Mouse (Mus musculus): ENCODE results near the gene Plekhb2.

Gene Plekhb2

DNA sequence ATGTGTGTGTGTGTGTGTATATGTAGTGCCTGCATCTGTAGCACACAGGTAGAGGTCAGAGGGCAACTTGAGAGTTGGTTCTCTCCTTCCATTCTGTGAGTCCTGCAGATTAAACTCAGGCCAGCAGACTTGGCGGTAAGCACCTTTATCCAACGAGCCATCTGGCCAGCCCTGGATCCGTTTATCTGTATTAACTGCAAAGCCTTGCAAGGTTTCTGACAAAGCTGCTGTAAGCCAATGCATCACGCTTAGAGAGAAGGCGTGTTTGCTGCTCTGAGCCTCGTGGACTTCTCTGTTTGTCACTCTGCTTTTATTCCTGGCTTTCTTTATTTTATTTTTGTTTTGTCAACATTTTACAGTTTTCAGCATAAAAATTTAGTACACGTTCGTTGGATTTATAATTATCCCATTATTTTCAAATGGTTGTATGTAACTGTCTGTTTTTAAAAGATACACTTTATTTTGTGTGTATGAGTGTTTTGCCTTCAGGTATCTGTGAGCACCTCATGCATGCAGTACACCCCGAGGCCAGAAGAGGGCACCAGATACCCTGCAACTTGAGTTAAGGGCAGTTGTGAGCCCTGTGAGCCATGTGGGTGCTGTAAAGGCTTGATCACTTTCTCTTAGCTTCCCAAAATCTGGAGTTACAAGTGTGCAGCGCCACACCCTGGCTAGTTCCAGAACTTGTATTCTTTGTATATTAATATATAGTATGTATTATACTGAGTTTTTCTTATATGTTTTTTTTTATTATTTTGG, 17.2 kb downstream of the Plekhb2 start:
- peak; percentile 82 for DNase-seq (ENCODE audit: low spot score)

GRCm38 (mm10) chr1:34867574-34867955, 17.8 kb downstream of the Plekhb2 start:
- no peak for DNase-seq (ENCODE audit: low spot score)

- no peak for DNase-seq (ENCODE audit: low spot score)
These were observed 18.6 kb downstream of the Plekhb2 start for GRCm38 (mm10) chr1:34868391-34868790.

- no peak for DNase-seq (ENCODE audit: low spot score)
These were observed 19.5 kb downstream of the Plekhb2 start for GRCm38 (mm10) chr1:34869231-34869630.

DNA sequence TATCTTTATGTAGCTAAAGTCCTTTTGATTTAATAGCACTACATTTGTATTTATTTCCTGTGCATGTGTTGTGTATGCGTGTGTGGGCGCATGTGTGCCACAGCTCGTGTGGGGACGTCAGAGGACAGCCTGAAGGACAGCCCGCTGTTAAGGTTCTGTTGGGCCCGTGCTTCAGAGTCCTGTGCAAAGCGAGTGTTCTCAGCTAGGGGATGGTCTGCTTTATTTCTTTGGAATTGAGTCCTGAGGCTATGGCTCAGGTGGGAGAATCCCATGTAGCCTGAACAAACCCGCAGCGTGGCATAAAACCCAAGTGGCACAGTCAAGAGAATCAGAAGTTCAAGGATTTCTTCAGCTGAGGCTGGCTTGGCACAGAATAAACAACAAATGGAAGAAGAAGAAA, 21.4 kb downstream of the Plekhb2 start:
- no peak for DNase-seq (ENCODE audit: low spot score)

DNA sequence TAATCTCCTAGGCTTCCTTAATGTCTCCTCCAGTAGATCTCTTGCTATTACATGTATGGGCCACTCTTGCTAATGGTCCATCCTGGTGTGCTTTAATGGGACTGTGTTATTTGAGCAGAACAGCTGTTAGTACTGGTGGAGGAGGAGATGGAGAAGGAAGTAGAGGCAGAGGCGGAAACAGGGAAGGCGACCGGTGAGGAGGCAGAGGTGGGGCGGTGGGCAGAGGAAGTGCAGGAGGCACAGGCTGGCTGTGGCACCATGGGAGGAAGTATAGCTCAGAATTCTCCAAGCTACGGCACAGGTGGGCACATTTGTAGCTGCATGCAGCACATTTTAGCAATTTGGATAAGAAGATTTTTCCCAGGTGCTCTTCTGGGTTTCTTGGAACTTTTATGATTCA, 23.8 kb downstream of the Plekhb2 start:
- DNase-seq (ENCODE audit: low spot score) = no peak

DNA sequence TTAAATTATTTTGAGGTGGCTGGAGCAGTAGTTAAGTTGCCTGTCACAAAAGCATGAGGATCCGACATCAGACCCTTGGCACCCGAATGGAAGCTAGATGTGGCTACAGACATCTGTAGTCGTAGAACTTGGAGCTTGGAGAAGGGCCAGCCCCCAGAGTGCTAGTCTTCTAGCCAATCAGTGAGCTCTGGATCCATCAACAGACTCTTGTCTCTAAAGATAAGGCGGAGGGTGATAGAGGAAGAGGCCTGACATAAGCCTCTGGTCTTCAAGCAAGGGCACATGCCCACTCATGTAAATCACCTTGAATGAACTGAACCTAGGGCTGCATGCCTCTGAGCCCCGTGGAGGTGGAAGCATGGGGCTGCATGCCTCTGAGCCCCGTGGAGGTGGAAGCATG, 29.8 kb downstream of the Plekhb2 start:
- no peak for DNase-seq (ENCODE audit: low spot score)

DNA sequence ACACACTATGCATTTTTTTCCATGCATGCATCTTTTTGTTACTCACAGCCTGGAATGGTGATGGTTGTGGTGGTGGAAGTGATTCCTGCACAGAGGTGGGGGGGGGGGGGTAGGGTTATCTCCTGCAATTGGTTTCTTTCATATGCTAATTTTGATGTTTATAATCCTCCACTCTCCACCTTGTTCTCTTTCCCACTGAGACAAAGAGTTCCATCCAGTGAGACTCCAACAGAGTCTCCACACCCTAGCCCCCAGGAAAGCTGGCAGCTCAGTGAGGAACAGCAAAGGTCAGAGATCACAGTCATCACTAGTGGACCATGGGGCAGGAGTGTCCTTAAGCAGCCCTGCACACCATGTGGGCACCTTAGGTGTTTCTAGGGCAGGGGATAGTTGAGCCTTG, 34.0 kb downstream of the Plekhb2 start:
- no peak for DNase-seq (ENCODE audit: low spot score)

GRCm38 (mm10) chr1:34891559-34892289, 41.9 kb downstream of the Plekhb2 start:
- DNase-seq (ENCODE audit: low spot score) = no peak

DNA sequence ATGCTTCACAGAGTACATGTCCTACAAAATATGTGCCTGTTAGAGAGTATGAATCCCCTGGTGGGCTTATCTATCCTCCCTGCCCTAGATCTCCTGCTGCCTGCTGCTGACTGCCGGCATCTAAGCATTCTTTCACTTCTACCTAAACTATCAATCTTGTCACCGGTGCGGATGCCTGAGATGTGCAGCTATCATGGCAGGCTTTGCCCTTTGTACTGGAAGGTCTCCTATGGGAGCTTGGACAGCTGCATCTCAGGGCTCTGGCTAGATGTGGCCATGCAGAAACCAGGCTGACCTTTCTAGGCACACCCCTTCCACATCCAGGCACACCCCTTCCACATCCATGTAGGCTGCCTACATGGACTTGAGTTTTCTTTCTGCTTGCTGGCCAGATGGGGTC, 42.7 kb downstream of the Plekhb2 start:
- no peak for DNase-seq (ENCODE audit: low spot score)

DNA sequence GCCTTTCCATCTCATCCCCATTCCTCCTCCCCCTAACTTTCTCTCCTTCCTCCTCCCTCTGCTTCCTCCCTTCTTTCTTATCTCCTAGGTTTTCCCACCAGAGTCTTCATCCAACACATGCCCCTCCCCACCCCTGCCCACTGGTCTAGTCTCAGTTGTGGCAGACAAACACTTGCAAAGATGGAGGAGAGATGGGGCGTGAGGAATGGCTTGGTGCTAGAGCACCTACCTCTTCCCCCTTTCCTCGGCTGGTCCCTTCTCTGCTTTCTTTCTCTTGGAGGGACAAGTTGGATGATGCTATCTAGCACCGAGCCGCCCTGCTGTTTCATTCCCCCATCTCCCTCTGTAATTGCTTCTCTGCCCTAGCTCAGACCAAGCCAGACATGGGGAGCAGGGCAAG, 43.6 kb downstream of the Plekhb2 start:
- no peak for DNase-seq (ENCODE audit: low spot score)

- no peak for DNase-seq (ENCODE audit: low spot score)
These were observed 44.1 kb downstream of the Plekhb2 start for GRCm38 (mm10) chr1:34893831-34894230.

GRCm38 (mm10) chr1:34896102-34896501, 46.3 kb downstream of the Plekhb2 start:
- DNase-seq (ENCODE audit: low spot score) = no peak

DNA sequence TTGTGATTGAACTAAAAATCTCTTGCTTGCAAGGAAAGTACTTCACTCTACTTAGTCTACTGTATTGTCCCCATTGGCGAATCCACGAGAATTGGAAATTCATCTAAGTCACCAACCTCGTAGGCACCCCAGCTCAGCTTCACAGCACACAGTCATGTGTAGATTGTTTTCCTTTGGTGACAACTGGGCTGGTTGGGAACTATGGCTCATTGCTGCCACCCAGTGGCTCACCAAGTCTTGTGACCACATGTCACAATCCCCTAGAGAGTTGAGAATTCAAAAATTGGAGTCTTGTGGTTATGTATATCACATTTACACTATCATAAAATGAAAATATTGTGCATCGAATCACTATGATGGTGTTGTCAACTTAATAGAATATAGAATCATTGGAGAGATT, 47.1 kb downstream of the Plekhb2 start:
- DNase-seq (ENCODE audit: low spot score) = peak; percentile 41

GRCm38 (mm10) chr1:34928656-34929055, 78.9 kb downstream of the Plekhb2 start:
- DNase-seq (ENCODE audit: low spot score) = no peak
